Mouse (Mus musculus) midbrain, postnatal 0 days (tissue): Measurements from ENCODE around the gene Ldlrap1. TPM values are rescaled to one million over a fixed set of nuclear protein-coding genes. Genes with fewer than 3 reads are reported as not detected.

ENCODE experiments used
- ATAC-seq: fragments of 200-750 bp; cut with Nextera tagmentation; 2 replicates; pipeline ENCODE4 v1.8.0; 2017; ENCODE audit warnings: moderate number of reproducible peaks, mild to moderate bottlenecking, moderate TSS enrichment, moderate library complexity; ENCODE audit not compliant: low FRiP score
- DNase-seq: peaks from one replicate; pipeline ENCODE4 v3.0.0-alpha.2; 2015; ENCODE audit warnings: low spot score
- H3K27ac ChIP-seq: fragments of 300-500 bp; sonication (generic); 2 replicates; pipeline ENCODE4 v1.5.1; 2014; ENCODE audit warnings: low read depth, mild to moderate bottlenecking, low read length, mixed read lengths
- H3K27me3 ChIP-seq: fragments of 300-500 bp; sonication (generic); 2 replicates; pipeline ENCODE4 v1.6.1; 2014; ENCODE audit warnings: low read length, control low read depth, mixed read lengths; ENCODE audit not compliant: insufficient read depth
- H3K36me3 ChIP-seq: fragments of 300-500 bp; sonication (generic); 2 replicates; pipeline ENCODE4 v1.6.1; 2014; ENCODE audit warnings: low read length, control low read depth, mixed read lengths; ENCODE audit not compliant: insufficient read depth
- H3K4me1 ChIP-seq: fragments of 300-500 bp; sonication (generic); 2 replicates; pipeline ENCODE4 v1.6.1; 2014; ENCODE audit warnings: mild to moderate bottlenecking, control low read depth, antibody characterized with exemption, low read length, mixed read lengths; ENCODE audit not compliant: insufficient read depth
- H3K4me2 ChIP-seq: fragments of 300-500 bp; sonication (generic); 2 replicates; pipeline ENCODE4 v1.6.1; 2014; ENCODE audit warnings: low read depth, mild to moderate bottlenecking, low read length, mixed read lengths; ENCODE audit not compliant: poor library complexity, severe bottlenecking
- H3K4me3 ChIP-seq: fragments of 300-500 bp; sonication (generic); 2 replicates; pipeline ENCODE4 v1.5.1; 2014; ENCODE audit warnings: low read depth, mild to moderate bottlenecking, low read length, moderate library complexity
- H3K9ac ChIP-seq: fragments of 300-500 bp; sonication (generic); replicated peaks from 2 replicates; pipeline ENCODE4 v1.6.1; 2014; ENCODE audit warnings: mild to moderate bottlenecking, low read length, moderate library complexity, mixed read lengths; ENCODE audit not compliant: poor library complexity, severe bottlenecking
- H3K9me3 ChIP-seq: fragments of 300-500 bp; sonication (generic); 2 replicates; pipeline ENCODE4 v1.6.1; 2016; ENCODE audit warnings: low read length, control low read depth
- CTCF ChIP-seq: IDR thresholded peaks from 2 replicates; pipeline ENCODE4 v1.5.1; 2016; ENCODE audit warnings: antibody characterized with exemption, mild to moderate bottlenecking
- WGBS: fragments of 180-500 bp; shearing (Covaris S2); extraction: QIAGEN DNeasy Blood & Tissue Kit; methylation state at CpG from one replicate; pipeline ENCODE4 v1.1.7; 2014; 5-methylcytosine and 5-hydroxymethylcytosine counted together
- polyA plus RNA-seq: library from polyadenylated mRNA; unstranded; fragments of >200 nt; fragmentation: Nextera tagmentation; extraction: Ambion mirVana; gene quantifications from 2 replicates; pipeline ENCODE4 v1.2.1, GENCODE M21; 2015
- total RNA-seq: library from RNA; depleted of rRNA; stranded (reverse); fragments of >200 nt; gene quantifications from 2 replicates; pipeline ENCODE4 v1.2.3, GENCODE M21; 2014; rRNA removed

The Ldlrap1 gene
- total and polyA plus RNA-seq, 2 experiments from 2014 or later = 2.5 to 3.1 TPM

DNA sequence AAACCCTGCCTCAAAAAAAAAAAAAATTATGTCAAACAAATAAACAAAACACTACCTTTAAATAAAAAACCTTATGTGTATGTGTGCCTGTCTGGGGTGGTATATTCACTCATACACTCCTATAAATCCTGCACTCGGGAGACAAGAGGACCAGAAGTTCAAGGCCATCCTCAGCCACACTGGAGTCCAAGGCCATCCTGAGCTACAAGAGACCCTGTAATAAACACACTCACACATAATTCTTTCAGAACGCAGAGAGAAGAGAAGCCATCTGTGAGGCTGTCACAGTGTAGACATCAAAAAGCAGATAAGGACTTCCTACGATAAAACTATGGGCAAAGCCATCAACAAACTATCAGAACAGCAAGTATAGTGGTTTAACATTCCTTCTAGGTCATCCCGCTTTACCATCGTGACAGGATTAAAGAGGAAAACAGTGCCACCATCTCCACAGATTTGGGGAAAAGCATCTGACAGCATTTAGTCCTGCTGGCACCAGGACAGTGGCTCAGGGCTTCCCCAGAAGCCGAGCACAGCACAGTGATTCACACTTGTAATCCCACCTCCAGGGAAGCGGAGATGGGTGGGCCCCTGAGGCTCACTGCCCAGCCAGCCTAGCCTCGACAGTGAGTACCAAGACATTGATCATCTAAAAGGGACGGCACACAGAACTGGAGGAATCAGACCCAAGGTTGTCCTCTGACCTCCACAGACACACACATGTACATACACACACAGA lies 74.5 kb downstream of the Ldlrap1 start:
- no peaks in the 10 kb centered on the region for H3K36me3 ChIP-seq
- 76% methylated on average over 9 of the region's 9 CpGs for WGBS
- TF ChIP-seq CTCF = no peak
- no peaks in the 10 kb centered on the region for H3K4me1 ChIP-seq
- H3K27me3 ChIP-seq = no peaks in the 10 kb centered on the region
- no peak overlapping the region for H3K9ac ChIP-seq
- no peaks in the 10 kb centered on the region for H3K9me3 ChIP-seq
- no peak overlapping the region for H3K27ac ChIP-seq
- DNase-seq (no peak), ATAC-seq (no peak)
- no peak overlapping the region for H3K4me3 ChIP-seq
- no peak overlapping the region for H3K4me2 ChIP-seq

GRCm38 (mm10) chr4:134692388-134692787 lies 75.4 kb downstream of the Ldlrap1 start:
- no peak for ATAC-seq
- Histone ChIP-seq H3K4me3 (no peak overlapping the region), H3K4me1 (no peaks in the 10 kb centered on the region), H3K4me2 (no peak overlapping the region), H3K27ac (no peak overlapping the region), H3K27me3 (no peaks in the 10 kb centered on the region), H3K36me3 (no peaks in the 10 kb centered on the region), H3K9ac (no peak overlapping the region), H3K9me3 (no peaks in the 10 kb centered on the region)
- 93% methylated on average over 1 of the region's 1 CpGs for WGBS
- peak; percentile 35; the same call in 1 of the 2 replicates for TF ChIP-seq CTCF
- DNase-seq = no peak

Other genes with a start within 250 kb of the Ldlrap1 start
- 135 and 167 TPM in 2 replicates for gene Mtfr1l, start 232.6 kb downstream of the Ldlrap1 start, total RNA-seq
- gene Mtfr1l, start 232.6 kb downstream of the Ldlrap1 start, polyA plus RNA-seq = 191 and 196 TPM in 2 replicates
- gene Selenon, start 215.9 kb downstream of the Ldlrap1 start, total RNA-seq = 22.8 and 26.1 TPM in 2 replicates
- gene Selenon, start 215.9 kb downstream of the Ldlrap1 start, polyA plus RNA-seq = 9.1 and 9.4 TPM in 2 replicates
- gene Man1c1, start 63.7 kb downstream of the Ldlrap1 start, total RNA-seq = 17.1 and 28.7 TPM in 2 replicates
- 2.7 and 3.4 TPM in 2 replicates for gene Man1c1, start 63.7 kb downstream of the Ldlrap1 start, polyA plus RNA-seq
- gene Maco1, start 85.3 kb upstream of the Ldlrap1 start, total RNA-seq = 62.8 and 82.4 TPM in 2 replicates
- 69.1 and 79.1 TPM in 2 replicates for gene Maco1, start 85.3 kb upstream of the Ldlrap1 start, polyA plus RNA-seq
- gene Rhd, start 96.5 kb upstream of the Ldlrap1 start, total RNA-seq = 1.4 and 1.5 TPM in 2 replicates
- 0.98 and 1.5 TPM in 2 replicates for gene Rhd, start 96.5 kb upstream of the Ldlrap1 start, polyA plus RNA-seq
- gene Tmem50a, start 147.0 kb upstream of the Ldlrap1 start, total RNA-seq = 165 and 206 TPM in 2 replicates
- 251 and 262 TPM in 2 replicates for gene Tmem50a, start 147.0 kb upstream of the Ldlrap1 start, polyA plus RNA-seq
- gene Rsrp1, start 155.6 kb upstream of the Ldlrap1 start, total RNA-seq = 109 and 115 TPM in 2 replicates
- 319 and 323 TPM in 2 replicates for gene Rsrp1, start 155.6 kb upstream of the Ldlrap1 start, polyA plus RNA-seq
- 39.8 and 45.3 TPM in 2 replicates for gene Syf2, start 162.9 kb upstream of the Ldlrap1 start, total RNA-seq
- gene Syf2, start 162.9 kb upstream of the Ldlrap1 start, polyA plus RNA-seq = 69.4 and 70.7 TPM in 2 replicates